Mouse (Mus musculus): ENCODE measurements around the gene Ctf1.

DNA sequence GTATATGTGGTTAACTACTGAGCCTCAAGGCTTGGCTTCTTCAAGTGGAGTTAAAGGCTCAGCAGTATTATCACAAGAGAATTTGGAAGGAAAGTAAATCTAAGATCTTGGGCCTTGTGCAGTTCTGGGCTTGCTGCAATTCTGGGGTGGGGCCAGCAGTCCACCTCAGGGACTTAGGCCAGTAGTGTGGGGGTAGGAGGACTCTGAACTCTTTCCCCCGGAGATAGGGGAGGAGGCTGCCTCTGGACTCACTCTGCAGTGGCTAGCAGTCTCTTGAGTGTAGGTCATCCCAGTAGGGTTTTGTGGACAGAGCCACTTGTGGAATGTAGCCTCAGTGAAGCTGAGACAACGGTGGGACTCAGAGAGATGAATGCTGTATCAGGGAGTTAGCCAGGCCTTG, 53.2 kb downstream of the Ctf1 start:
- TF ChIP-seq GATA1 (IDR thresholded peaks at IDR 0.05; ENCODE audit: borderline replicate concordance, low read length) (no peak), FLI1 (IDR thresholded peaks at IDR 0.05; ENCODE audit: low read length) (no peak)

Measured in megakaryocyte, embryonic 14.5 days (primary cell).